Mouse (Mus musculus): ENCODE measurements around the gene Nelfb.

DNA sequence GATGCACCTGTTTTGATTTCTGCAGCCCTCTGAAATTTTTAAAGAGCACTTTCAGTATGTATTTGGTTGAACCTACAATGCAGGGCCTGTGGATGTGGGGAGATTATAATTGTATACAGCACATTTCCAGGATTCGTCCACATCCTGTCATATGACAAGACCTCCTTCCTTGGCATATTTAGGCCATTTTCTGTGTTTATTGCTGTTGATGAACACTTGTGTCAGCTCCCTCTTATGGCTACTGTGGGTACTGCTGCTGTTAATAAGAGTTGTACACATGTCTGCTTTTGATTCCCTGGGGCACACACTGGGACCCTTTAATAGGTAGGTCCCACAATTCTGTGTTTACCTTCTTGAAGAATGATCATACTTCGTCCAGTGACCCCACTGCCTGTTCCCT, 53.6 kb downstream of the Nelfb start:
- TF ChIP-seq CTCF (IDR thresholded peaks at IDR 0.05; ENCODE audit: low read depth, low read length): peak; percentile 15; the same call in 1 of the 2 replicates
- no peak for TF ChIP-seq POLR2A (IDR thresholded peaks at IDR 0.05; ENCODE audit: extremely low read depth, insufficient read depth, low read length)

Data from liver, adult 2 months (tissue).